Mouse (Mus musculus): ENCODE data around the gene Gm17349. TPM values are rescaled to one million over a fixed set of nuclear protein-coding genes. Genes with fewer than 3 reads are reported as not detected.
"Not testable (repeated sequence)": the region's sequence is repeated elsewhere in the genome, so short reads cannot be mapped to it uniquely, and the experiment has no call there.

Gene Gm17349
- total RNA-seq (2021) = not detected
- long read RNA-seq, experiment 1, partial matches to known transcripts = 0 of 1 reads
- long read RNA-seq, experiment 1, other reads (novel, unspliced or antisense) = 1 of 1 reads
- long read RNA-seq, experiment 2, partial matches to known transcripts = 0 of 1 reads
- long read RNA-seq, experiment 2, other reads (novel, unspliced or antisense) = 1 of 1 reads

DNA sequence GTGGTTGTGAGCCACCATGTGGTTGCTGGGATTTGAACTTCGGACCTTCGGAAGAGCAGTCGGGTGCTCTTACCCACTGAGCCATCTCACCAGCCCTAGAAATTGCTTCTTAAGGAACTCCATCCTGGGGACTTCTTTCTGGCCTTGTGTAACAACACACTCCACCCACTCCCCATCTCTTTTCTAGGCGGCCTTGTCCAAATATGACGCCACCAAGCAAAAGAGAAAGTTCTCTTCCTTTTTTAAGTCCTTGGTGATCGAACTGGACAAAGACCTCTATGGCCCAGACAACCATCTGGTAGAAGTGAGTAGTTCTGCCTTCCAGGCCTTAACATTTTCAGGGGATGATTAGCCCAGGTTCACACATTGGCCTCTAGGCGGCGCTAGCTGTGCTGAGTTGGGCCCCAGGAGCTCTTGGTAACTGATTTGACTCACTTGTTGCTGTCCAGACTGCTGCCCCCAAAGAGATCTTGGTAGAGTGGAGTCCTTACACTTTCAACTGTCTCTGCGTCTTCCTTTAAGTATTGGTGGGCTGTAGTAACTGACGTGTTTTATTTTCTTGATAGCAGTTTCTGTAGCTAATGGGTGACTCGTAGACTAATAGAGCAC is at the start of gene Gm17349:
Gm17349 (minus strand) TSS at position 51 of the 609 bp plus-strand sequence.
- DNase-seq (ENCODE audit: low spot score) = peak; percentile 60

GRCm38 (mm10) chr15:99754204-99754603 is 48.9 kb upstream of the Gm17349 start:
- DNase-seq (ENCODE audit: low spot score) = no peak

DNA sequence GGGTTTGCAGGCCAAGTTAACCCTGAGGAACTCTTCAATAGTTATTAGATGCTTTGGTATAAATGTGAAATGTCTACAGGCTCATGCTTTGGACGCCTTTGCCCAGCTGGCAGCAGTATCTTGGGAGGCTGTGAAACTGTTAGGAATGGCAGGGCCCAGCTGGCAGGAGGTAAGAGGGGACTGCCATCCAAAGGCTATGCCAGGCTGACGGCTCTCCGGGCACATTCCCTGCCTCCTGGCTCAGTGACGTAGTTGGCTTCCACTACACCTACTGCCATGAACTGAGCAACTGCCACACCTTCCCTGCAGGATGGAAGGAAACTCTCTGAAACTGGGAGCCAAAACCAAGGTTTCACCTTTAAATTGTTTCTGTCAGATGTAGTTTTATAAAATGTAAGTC is 34.9 kb upstream of the Gm17349 start:
- no peak for DNase-seq (ENCODE audit: low spot score)

- no peak for DNase-seq (ENCODE audit: low spot score)
Measured at GRCm38 (mm10) chr15:99736675-99737074, 31.4 kb upstream of the Gm17349 start.

GRCm38 (mm10) chr15:99735631-99736030 is 30.3 kb upstream of the Gm17349 start:
- DNase-seq (ENCODE audit: low spot score) = peak; percentile 100

- no peak for DNase-seq (ENCODE audit: low spot score)
Measured at GRCm38 (mm10) chr15:99733186-99733585, 27.9 kb upstream of the Gm17349 start.

DNA sequence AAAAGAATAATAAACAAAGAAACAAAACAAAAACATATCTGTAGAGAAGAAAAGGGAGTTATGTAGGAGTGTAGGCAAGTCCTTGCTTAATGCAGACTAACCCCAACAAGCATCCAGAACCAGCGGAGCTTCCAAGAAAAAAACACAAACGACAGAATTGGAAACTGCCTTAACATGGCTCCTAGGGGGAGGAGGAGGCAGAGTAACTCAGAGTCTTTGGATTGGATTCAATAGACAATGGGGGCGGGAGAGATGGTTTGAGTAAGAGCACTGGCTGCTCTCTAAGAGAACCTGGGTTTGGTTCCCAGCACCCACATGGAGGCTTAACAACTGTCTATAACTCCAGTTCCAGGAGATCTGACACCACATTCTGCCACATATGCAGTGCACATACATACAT is 26.4 kb upstream of the Gm17349 start:
- no peak for DNase-seq (ENCODE audit: low spot score)

DNA sequence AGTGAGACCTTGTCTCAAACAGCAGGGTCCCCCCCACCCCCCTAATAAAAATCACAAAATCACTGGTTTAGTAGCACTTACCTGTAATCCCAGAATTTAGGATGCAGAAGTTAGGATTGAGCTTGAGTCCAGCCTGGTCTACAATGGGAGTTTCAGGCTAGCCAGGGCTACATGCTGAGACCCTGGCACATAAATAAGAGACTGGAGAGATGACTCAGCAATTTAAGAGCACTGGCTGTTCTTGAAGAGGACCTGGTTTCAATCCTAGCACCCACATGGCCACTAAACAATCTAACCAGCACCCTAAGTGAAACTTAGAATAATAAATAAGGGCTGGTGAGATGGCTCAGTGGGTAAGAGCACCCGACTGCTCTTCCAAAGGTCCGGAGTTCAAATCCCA is 25.9 kb upstream of the Gm17349 start:
- DNase-seq (ENCODE audit: low spot score) = no peak

DNA sequence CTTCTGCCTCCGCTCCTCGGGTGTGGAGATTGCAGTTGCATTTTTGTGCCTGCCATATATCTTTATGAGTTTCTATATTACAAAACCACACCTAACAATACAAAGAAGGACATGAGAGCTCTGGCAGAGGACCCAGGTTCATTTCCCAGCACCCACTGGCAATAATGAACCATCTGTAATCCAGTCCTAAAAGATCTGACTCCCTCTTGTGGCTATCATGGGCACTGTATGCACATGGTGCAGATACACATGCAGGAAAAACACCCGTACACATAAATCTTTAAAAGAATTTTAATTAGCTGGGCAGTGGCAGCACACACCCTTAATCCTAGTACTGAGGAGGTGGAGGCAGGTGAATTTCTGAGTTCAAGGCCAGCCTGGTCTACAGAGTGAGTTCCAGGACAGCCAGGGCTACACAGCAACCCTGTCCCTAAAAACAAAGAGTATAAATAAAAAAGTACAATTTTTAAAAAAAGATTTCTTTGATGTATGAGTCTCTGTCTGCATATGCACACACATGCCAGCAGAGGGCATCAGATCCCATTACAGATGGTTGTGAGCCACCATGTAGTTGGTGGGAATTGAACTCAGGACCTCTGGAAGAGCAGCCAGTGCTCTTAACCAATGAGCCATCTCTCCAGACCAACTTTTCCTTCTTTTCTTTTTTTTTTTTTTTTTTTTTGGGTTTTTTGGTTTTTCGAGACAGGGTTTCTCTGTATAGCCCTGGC is 23.9 kb upstream of the Gm17349 start:
- DNase-seq (ENCODE audit: low spot score) = no peak

GRCm38 (mm10) chr15:99728211-99728610 is 22.9 kb upstream of the Gm17349 start:
- DNase-seq (ENCODE audit: low spot score) = no peak

DNA sequence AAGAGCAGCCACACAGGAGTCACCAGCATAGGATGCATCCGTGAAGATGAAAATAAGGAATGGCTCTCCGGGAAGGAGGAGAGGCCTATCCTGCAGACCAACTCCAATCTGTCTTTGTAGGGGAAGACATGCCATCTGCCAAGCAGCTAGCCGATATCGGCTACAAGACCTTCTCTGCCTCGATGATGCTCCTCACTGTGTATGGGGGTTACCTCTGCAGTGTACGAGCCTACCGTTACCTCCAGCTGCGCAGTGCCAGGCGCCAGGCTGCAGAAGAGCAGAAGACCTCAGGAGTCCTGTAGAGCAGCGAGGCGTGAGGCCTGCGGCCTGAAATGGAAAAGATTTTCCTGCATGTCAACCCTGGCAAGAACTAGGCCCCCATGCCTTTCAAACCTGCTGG is 22.2 kb upstream of the Gm17349 start:
- no peak for DNase-seq (ENCODE audit: low spot score)

- DNase-seq (ENCODE audit: low spot score) = not testable (repeated sequence)
Measured at GRCm38 (mm10) chr15:99727039-99727438, 21.7 kb upstream of the Gm17349 start.

GRCm38 (mm10) chr15:99726549-99726948 is 21.3 kb upstream of the Gm17349 start:
- no peak for DNase-seq (ENCODE audit: low spot score)

DNA sequence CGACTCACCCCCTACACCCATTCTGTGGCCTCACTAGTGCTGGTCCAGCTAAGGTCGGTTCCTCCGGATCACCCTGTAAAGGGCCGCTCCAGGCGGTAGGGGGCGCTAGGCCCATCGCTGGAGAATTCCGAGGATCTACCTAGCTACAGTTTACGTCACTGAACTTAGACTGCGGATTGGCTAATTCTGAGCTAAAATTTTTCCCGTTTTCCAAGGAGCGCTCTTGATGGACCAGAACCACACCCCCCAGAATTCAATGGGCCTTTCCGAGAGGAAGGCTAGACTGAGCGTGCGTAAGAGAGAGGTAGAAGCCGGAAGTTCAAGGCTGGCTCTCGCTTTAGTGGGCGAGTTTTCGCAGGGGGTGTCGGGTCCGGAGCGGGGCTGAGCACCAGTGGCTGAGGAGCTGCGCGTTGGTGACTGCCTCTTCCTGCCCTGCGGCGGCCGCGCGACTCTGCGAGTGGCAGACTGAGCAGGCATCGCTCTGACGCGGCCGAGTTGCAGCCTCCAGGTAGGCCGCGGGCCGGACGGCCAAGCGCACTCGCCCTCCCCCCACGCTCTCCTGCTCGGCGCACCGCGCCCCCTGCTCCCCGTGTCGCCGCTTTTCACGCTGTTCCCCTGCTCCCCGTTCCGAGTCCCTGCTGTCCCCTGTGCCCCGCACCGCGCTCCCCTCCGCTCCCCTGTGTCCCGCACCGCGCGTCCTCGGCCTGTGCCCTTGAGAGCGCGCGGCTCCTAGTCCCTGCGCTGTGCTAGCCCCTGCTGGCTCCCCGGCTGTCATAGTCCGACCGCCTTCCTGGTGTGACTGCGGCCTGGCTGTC is 20.3 kb upstream of the Gm17349 start, which contains the start of gene Cox14:
Cox14 (plus strand) TSS at position 278 of the 815 bp plus-strand sequence.
- DNase-seq (ENCODE audit: low spot score) = peak; percentile 97

GRCm38 (mm10) chr15:99724292-99725021 is 19.2 kb upstream of the Gm17349 start:
- peak; percentile 90 for DNase-seq (ENCODE audit: low spot score)

- peak; percentile 83 for DNase-seq (ENCODE audit: low spot score)
Measured at GRCm38 (mm10) chr15:99723515-99724291, 18.4 kb upstream of the Gm17349 start.

DNA sequence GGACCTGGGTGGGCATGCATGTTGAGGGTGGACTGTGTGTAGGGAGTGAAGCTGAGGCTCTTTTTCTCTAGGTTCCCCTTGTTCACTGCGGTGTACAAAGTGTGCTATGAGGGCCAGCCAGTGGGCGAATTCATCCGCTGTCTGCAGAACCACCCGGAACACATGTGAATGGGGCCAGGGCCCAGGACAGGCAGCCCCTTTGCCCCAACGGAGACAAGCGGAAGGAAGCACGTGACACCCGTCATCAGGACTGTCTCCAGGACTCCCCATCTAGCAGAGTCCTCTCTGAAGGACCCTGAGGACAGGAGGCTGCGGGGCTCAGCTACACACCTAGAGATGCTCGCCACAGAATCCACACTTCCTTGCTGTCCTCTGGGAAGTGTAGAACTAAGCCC is 17.8 kb upstream of the Gm17349 start:
- DNase-seq (ENCODE audit: low spot score) = no peak

DNA sequence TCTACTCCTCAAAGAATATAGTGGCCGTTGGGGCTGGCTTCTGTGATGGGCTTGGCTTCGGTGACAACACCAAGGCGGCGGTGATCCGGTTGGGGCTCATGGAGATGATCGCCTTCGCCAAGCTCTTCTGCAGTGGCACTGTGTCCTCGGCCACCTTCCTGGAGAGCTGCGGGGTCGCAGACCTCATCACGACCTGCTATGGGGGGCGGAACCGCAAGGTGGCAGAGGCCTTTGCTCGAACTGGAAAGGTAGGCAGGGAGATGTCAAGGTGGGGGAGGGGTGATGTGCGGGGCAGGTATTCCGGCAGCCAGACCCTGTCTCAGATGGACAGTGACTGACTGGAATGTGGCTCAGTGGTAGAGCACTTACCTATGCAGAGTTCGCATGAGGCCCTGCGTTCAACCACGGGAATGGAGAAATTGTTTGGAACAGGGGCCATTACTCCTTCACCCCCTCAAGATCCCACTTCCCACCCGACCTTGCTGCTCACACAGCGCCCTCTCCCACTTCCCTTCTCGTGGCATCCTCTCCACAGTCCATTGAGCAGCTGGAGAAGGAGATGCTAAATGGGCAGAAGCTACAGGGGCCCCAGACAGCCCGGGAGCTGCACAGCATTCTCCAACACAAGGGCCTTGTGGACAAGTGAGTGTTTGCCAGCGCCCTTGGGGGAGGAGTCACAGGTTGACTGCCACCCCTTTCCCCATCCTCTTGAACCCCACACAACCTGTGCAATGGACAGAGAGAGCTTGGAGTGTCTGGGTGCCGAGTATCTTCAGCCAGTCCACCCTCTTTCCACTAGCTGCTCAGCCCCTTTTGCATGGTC is 16.8 kb upstream of the Gm17349 start:
- DNase-seq (ENCODE audit: low spot score) = no peak

- DNase-seq (ENCODE audit: low spot score) = no peak
Measured at GRCm38 (mm10) chr15:99719865-99720264, 14.6 kb upstream of the Gm17349 start.

Data from gastrocnemius, adult 18-20 months (tissue).